Mouse (Mus musculus) ES-E14 (cell line): ENCODE results near the gene Dip2b.

ENCODE experiments used
- HCFC1 ChIP-seq: IDR thresholded peaks from 2 replicates; pipeline ENCODE4 v1.6.1; 2012; ENCODE audit warnings: low read length, inconsistent platforms, borderline replicate concordance; ENCODE audit not compliant: insufficient read depth
- ZNF384 ChIP-seq: IDR thresholded peaks from 2 replicates; pipeline ENCODE4 v1.6.1; 2012; ENCODE audit warnings: low read depth, low read length, inconsistent platforms

DNA sequence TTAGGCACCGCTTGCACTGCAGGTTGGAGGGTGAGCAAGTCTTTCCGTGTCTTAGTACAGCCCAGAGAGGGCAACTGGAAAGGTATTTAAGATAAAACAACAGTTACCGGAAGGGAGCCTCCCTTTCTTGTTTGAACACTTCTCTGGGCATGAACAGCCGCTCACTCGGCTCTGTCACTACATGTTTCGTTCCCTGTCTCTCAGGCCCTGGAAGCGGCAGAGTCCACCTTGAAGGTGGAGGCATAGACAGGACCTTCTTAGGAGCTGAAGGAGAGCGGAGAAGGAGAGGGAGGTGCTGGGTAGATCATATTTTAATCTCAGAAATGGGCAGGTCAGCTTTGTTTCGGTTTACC is 3.6 kb downstream of the Dip2b start:
- TF ChIP-seq ZNF384 (no peak), HCFC1 (no peak)
